Mouse (Mus musculus): ENCODE data around the gene Erbb2.
"Not testable (repeated sequence)": the region's sequence is repeated elsewhere in the genome, so short reads cannot be mapped to it uniquely, and the experiment has no call there.

Gene Erbb2

DNA sequence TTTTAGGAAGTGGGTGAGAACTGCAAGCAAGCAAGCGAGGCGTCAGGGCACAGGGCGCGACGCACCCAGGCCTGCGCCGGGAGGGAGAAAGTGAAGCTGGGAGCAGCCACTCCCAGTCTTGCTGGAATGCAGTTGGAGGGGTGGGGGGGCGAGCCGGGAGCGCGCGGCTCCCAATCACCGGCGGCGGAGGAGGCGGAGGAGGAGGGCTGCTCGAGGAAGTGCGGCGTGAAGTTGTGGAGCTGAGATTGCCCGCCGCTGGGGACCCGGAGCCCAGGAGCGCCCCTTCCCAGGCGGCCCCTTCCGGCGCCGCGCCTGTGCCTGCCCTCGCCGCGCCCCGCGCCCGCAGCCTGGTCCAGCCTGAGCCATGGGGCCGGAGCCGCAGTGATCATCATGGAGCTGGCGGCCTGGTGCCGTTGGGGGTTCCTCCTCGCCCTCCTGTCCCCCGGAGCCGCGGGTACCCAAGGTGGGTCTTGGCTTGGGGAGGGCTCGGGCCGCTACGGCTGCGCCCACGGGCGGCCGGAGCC, at the start of gene Erbb2:
Gene Erbb2, plus strand, starts transcription at position 198 of the 524 bp plus-strand sequence.
- in situ Hi-C loops (cut with MboI; ENCODE audit: low sequenced_read_pairs): no loop called here

DNA sequence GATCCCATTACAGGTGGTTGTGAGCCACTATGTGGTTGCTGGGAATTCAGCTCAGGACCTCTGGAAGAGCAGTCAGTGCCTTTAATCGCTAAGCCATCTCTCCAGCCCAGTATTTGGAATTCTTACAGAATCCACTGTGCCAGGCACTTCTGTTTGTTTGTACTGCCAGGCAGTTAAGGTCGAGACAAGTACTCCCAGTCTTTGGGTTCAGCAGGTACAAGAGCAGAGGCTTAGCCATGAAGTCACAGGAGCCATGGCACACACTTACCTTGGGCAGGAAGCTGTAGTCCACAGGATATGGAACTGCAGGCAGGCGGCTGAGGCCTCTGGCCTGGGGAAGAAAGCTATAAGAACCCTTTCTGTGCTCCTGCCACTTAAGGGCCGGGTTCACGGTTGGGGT, 48.5 kb upstream of the Erbb2 start:
- in situ Hi-C loops (cut with MboI; ENCODE audit: low sequenced_read_pairs): no loop called here

DNA sequence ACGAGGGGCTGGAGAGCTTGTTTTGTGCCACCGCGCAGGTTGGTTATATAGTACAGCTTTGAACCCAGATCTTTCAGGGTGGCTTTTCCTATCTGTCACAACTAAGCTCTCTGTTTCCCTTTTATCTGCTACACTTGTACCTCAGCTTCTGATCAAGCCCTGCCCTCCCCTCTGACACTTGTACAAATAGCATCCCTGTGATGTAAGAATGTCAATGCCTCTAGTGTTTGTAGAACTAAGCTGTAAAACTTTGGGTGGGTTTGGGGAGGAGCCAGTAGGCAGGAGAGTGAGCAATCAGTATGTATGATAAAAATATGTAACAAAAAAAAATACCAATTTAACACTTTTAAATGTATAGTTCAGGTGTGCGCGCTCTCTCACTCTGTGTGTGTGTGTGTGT, 47.9 kb upstream of the Erbb2 start:
- in situ Hi-C loops (cut with MboI; ENCODE audit: low sequenced_read_pairs): no loop called here

DNA sequence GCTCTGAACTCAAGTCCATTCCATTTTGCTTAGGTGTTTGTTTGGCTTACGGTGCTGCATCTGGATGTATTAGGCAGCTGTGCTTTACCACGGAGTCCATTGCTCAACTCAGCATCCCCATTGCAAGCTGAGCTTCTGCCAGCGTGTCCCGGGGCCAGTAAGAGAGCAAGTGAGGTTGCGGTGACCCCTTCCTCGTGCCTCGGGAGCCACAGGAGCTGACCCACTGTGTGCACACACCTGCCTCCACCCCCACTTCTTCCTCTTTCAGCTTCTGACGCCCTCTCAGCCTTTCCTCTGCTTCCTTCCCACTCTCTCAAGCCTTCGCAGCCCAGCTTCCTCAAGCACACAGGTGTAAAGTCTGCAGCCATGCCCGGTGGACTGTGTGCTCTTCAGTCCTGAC, 46.0 kb upstream of the Erbb2 start:
- in situ Hi-C loops (cut with MboI; ENCODE audit: low sequenced_read_pairs): no loop called here

DNA sequence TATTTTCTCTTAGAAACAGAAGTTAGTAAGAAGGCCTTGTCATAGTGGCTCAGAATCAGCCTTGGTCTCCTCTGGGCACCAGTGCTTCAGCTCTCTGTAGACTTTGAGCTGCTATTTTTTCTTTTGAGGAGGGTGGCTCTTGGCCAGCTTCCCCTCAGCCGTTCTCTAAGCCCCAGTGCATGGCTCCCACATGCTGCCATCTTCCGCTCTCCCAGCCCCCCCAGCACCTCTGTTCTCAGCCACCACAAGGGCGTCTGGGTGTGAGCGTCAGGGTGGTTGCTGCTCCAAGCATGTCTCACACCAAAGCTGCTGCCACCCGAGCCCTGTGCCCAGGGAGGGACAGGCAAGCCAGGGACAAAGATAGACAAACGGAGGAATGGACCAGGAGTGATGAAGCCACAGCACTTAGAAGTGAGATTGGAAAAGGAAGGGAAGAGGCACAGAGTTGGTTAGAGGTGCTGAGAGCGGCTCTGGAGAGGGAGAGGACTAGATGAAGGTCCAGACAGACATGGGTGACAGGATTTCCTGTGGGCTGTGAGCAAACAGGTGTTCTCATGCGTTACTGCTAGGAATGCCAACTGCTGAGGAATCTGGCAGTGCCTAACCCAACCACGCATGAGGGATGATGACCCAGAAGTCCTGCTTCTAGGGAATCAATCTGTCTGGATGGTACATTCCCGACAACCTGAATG, 45.0 kb upstream of the Erbb2 start:
- in situ Hi-C loops (cut with MboI; ENCODE audit: low sequenced_read_pairs): no loop called here

DNA sequence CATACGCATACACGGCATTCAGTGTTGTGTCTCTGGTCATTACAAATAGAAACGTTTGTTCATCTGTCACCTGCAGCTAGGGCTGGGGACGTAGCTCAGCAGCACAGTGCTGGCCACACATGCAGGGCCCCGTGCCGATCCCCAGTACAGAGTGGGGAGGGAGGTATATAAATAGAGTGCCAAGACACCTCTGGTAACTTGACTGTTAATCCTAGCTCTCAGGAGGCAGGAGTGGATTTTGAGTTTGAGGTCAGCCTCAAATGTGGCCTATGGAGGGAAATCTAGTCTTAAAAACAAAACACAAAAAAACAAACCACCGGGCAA, 44.4 kb upstream of the Erbb2 start:
- in situ Hi-C loops (cut with MboI; ENCODE audit: low sequenced_read_pairs): no loop called here

DNA sequence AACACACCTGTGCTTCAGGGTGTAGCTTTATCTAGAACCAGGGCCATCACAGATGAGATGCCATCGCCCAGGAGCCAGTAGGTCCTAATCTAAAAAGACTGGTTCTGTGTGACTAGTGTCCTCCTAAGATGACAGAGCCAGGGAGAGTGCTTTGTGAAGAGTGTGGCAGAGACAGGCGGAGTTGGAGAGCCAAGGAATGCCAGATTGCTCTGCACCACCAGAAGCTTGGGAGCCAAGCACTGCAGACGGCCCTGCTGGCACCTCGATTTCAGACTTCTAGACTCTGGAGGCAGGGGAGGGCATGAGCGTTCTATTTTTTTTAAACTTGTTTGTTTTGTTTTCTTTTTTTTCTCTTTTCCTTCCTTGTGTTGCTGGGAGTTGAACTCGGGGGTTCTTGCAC, 42.9 kb upstream of the Erbb2 start:
- in situ Hi-C loops (cut with MboI; ENCODE audit: low sequenced_read_pairs): no loop called here

DNA sequence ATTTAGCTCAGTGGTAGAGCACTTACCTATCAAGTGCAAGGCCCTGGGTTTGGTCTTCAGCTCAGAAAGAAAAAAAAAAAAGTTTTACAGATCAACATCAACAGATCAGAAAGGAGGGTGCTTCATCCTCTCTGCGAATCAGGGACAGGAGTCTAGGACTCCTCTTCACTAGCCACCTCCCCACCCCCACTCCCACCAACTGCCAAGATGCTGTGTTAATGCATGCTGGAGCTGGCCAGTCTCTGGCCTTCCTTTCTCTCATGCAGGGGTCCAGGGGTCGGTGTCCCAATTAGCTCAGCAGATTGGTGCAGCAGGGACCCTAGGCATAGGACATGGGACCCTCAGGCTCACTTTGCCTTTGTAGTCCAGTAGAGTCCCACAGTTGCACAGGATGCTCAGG, 41.7 kb upstream of the Erbb2 start:
- in situ Hi-C loops (cut with MboI; ENCODE audit: low sequenced_read_pairs): no loop called here

DNA sequence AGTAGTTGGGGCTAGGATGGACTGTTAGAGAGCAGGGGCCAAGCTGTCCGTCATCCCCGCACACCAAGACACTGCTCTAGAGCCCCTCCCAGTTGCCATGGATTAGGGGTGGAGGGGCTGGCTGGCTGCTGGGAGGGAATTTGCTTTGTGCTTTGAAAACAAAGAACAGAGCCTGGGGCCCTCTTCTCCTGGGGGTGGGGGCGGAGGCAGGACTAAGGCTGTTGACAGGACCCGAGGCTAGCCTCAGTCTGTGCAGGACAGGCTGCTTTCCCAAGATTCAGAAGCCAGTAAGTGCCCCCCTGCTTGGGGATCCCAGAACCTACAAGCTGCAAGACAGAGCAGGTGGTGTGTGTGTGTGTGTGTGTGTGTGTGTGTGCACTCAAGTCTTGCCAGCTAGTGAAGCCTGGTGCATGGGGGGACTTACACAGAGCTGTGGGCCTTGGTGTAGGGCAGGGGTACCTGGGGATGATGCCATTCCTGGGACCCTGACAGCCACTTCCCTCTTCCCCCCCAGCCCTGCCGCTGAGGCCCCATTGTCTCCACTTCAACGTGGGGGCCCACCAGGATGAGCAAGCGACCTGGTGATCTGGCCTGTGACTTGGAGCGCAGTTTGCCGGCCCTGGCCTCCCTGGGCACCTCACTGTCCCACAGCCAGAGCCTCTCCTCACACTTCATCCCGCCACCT, 40.6 kb upstream of the Erbb2 start:
- in situ Hi-C loops (cut with MboI; ENCODE audit: low sequenced_read_pairs): no loop called here

DNA sequence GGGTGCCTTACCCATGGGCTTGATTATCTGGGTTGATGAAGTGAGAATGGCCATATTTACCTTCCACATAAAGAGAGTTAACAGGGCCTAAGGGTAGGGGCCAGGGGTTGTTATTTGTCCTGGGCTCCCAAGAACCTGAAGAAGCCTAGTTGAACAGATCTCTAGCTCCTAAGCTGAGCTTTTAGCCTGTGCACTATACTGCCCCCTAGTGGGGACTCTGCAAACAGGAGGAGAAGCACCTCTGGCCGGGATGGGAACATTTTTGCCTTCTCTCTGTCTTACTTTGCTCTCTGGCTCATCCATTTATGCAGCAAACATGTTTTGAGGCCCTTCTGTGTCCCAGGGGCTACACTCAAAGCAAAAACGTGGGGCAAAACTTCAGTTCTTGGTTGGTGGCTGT, 39.9 kb upstream of the Erbb2 start:
- in situ Hi-C loops (cut with MboI; ENCODE audit: low sequenced_read_pairs): no loop called here

DNA sequence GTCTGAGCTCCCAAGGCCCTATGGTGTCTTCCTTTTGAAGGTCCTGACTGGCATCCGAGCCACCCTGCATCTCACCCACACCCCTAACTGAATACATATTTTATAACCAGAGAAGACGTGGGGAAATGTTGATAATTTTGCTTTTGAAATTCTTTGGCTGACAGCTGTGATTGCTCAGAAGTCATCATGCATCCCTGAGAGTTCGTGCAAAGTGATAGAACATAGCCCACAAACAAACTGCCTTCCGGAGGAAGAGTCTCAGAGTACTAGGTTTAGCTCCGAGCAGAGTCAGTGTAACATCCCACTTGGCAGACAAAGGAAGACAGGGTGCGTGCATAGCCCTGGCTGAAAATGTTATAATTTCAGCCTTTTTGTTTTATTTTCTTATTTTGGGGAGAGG, 39.0 kb upstream of the Erbb2 start:
- in situ Hi-C loops (cut with MboI; ENCODE audit: low sequenced_read_pairs): no loop called here

DNA sequence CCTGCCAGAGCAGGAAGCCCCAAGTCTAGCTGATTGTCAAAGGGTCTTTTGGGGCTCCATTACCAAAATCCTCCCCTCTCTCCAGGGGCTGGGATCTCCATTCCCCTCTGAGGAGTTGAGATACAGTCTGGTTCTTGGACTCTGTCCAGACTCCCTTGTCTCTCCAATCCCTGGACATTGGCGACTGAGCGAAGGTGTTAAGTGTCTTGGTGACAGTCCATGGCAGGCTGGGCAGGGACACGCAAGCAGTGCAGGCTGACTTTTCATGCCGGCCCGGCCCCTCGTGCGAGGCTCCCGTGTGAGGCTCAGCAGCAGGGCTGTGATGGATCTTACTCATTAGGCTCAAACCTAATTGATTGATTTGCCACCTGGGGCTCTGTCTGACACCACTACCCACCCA, 38.0 kb upstream of the Erbb2 start:
- in situ Hi-C loops (cut with MboI; ENCODE audit: low sequenced_read_pairs): no loop called here

DNA sequence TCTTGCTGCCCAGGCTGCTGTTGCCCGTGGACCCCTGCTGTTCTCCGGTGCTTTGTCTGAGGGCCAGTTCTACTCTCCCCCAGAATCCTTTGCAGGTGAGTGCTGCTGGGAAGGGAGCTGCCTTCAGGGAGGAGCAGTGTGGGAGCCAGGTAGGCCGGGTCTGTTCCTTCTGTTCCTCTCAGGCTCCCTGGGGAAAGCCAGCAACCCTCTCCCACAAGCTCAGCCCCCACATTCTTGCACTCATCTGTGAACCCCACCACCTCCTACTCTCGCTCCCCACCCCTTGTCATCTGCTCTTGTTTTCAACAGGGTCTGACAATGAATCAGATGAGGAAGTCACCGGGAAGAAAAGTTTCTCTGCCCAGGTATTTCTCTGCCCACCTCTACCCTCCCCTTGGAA, 35.5 kb upstream of the Erbb2 start:
- in situ Hi-C loops (cut with MboI; ENCODE audit: low sequenced_read_pairs): no loop called here

DNA sequence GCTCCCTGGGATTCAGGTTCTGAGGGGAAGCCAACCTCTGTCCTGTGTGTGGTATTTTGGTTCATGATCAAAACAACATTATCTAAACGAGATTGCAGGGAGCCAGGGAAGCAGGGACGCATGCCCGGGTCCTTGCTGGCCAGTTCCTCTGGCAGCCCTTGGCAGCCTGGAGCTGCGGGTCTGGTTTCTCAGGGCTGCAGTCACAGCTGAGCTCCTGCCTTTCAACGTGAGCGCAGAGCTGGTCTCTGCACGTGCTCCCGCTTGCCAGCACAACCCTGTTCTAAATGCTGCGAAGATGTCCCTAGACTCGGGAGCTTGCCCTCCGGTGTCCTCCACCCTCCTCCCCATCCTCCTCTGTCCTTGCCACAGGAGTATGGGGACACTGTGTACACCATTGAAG, 34.5 kb upstream of the Erbb2 start:
- in situ Hi-C loops (cut with MboI; ENCODE audit: low sequenced_read_pairs): no loop called here

DNA sequence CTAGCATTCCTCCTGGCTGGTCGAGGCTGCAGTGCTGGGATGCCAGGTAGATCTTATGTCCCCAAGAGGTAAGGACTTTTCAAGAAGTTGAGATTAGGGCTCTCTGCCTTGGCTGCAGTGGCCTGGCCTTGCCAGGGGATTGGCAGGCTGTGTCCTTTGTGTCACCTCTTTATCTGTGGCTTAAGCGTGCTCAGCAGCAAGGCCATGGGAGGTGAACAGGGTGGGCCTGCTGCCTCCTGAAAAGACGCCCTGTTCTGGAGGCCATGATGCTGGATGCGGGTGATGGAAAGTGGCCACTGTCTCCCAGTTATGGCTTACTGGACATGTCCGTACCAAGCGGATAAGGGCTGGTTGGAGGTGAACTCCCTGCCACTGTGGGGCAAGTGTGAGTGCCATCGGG, 32.9 kb upstream of the Erbb2 start:
- in situ Hi-C loops (cut with MboI; ENCODE audit: low sequenced_read_pairs): no loop called here

DNA sequence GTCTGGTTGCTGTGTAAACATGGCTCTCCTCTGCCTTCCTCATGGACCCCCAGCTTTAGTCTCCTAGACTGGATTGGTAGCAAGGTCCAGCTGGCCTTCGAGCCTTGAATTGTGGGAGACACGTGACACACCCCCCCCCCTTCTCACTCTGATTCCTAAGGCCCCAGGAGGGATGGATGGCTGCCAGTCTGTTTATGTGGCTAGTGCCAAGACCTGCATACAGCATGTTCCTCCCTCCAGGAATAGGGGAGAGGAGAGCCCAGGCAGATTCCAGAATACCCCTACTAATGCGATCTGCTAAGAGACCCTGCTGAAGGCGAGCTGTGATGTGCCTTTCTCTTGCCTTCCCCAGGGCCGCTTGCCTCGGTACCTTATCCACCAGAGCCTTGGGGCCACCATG, 32.2 kb upstream of the Erbb2 start:
- in situ Hi-C loops (cut with MboI; ENCODE audit: low sequenced_read_pairs): no loop called here

DNA sequence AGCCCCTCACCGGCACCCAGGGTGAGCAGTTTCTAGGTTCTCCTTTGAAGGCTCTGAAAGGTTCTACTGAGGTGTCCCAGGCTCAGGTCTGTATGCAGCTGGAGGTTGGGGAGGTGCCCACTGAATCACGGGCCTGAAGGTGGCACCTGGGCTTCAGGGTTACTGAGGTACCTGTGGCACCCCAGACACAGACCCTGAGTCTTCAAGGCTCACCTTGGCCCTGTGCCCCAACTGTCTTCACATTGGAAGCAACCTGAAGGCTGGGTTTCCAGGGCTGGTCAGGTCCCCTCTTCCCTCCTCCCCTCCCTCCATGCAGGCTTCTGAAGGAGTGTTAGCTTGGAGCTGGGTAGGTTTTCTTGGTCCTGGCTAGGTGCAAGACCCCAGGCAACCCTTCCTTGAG, 30.6 kb upstream of the Erbb2 start:
- in situ Hi-C loops (cut with MboI; ENCODE audit: low sequenced_read_pairs): no loop called here

DNA sequence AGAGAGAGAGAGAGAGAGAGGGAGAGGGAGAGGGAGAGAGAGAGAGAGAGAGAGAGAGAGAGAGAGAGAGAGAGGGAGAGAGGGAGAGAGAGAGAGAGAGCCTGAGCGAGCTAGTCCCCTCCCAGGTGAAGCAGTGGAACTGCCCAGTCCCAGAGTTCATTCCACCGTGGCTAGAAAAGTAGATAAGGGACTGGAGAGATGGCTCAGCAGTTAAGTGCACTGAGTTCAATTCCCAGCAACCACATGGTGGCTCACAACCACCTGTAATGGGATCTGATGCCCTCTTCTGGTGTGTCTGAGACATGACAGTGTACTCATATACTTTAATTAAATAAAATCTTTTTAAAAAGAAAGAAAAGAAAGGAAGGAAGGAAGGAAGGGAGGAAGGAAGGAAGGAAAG, 29.9 kb upstream of the Erbb2 start:
- in situ Hi-C loops (cut with MboI; ENCODE audit: low sequenced_read_pairs): not testable (repeated sequence)

DNA sequence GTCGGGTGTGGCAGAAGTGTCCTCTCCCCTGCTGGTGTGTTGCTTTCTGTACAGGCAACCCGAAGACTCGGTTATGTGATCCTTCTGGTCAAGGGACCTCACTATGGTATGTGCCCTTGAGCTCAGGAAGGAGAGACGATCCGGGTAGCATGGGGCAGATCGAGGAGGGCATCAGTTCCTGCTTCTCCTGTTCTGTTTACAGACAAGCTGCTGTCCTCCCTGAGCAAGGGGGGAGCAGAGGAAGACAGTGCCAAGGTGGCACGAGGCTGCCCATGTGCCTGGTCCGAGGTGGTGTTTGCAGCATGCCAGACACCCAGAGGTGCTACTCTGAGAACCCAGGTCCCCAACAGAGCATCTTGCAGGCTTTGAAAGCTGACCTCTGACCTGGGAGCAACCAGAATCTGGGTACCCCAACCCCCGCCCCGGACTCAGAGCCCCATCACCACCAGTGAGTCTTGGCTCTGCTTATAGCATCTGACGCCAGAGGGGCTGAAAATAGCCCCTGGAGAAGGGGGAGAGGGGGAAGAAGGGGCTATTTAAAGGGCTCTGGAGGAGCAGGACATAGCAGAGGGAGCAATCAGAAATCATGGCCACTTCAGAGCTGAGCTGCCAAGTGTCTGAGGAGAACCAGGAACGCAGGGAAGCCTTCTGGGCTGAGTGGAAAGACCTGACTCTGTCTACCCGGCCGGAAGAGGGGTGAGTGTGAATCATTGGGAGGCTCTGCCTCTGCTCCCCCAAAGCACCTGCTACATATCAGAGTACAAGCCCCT, 28.8 kb upstream of the Erbb2 start, which contains the start of gene Tcap:
Gene Tcap, plus strand, starts transcription at position 551 of the 770 bp plus-strand sequence.
- in situ Hi-C loops (cut with MboI; ENCODE audit: low sequenced_read_pairs): no loop called here

DNA sequence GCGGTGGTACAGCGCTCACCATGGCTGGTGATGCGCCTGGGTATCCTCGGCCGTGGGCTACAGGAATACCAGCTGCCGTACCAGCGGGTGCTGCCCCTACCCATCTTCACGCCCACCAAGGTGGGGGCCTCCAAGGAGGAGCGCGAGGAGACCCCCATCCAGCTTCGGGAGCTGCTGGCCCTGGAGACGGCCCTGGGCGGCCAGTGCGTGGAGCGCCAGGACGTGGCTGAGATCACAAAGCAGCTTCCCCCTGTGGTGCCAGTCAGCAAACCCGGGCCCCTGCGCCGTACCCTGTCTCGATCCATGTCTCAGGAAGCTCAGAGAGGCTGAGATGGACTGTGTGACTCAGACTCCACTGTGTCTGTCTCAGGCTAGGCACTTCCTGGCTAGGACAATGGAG, 28.1 kb upstream of the Erbb2 start:
- in situ Hi-C loops (cut with MboI; ENCODE audit: low sequenced_read_pairs): no loop called here

DNA sequence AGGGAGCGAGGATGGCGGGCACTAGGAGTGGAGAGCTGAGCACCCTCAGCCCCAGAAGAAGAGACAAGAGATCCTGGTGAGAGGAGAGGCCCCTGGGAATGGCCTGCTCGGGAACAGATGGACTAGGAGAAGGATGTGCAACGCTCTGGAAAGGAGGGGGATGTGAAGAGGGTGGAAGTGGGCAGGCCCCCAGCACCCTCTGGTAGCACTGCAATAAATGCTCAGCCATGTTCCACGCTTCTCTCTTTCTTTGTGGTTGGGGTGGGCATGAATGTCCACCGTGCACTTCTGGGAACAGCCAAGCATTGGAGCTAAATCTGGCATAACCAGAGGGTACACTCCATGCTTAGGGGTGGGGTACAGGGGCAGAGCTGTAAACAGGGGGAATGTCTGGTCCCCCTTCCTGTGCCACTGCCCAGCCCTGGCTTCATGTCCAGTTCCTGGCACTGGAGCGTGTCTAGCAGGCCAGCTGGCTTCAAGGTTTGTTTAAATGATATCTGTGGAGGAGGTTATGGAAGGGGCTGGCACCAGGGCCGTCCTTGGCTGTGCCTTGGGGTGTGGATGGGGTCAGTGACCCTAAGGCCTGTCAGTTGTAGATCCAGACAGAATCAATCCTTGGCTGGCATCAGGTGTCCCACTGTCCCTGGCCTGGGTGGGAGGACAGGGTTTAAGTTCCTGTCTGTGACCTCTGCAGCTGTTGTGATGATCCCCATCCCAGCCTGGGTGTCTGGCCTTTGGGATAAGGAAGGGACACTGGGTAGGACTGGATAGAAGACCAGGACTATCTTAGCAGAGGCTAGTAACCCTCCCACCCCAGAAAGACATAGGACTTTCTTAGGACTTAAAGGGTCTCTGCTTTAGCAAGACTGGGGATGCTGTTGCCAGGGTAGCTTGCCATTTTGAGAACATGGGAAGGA, 27.3 kb upstream of the Erbb2 start:
- in situ Hi-C loops (cut with MboI; ENCODE audit: low sequenced_read_pairs): no loop called here

All from CH12F3 (cell line).